Mouse (Mus musculus) left cerebral cortex, adult 18-20 months (tissue): ENCODE data around the gene Serpinb1c. TPM values are rescaled to one million over a fixed set of nuclear protein-coding genes. Genes with fewer than 3 reads are reported as not detected.
"Not testable (repeated sequence)": the region's sequence is repeated elsewhere in the genome, so short reads cannot be mapped to it uniquely, and the experiment has no call there.

Experiments used
- DNase-seq, 2 experiments: peaks; one replicate each; pipeline ENCODE4 v3.0.0; 2021 to 2022; ENCODE audit warnings: low spot score in 2 of 2, mixed read lengths in 1 of 2
- long read RNA-seq, 2 experiments: library from polyadenylated mRNA; stranded (forward); transcript quantifications; one replicate each; pipeline ENCODE4 v2.0.0; 2021
- total RNA-seq, 2 experiments: library from RNA; stranded (reverse); gene quantifications; 2 replicates each; pipeline ENCODE4 v1.2.3; 2021

Gene Serpinb1c
- total RNA-seq = not detected
- long read RNA-seq, experiment 1 = 0 reads
- long read RNA-seq, experiment 2 = 0 reads

- DNase-seq = no peak
Measured at GRCm38 (mm10) chr13:32898111-32898510, at the start of gene Serpinb1c. Serpinb1c (minus strand) TSS chr13:32898211.

- not testable (repeated sequence) for DNase-seq
Measured at GRCm38 (mm10) chr13:32939191-32939590, 41.2 kb upstream of the Serpinb1c start.

- not testable (repeated sequence) for DNase-seq
Measured at GRCm38 (mm10) chr13:32938275-32938674, 40.3 kb upstream of the Serpinb1c start.

- no peak for DNase-seq
Measured at GRCm38 (mm10) chr13:32934706-32935381, 36.8 kb upstream of the Serpinb1c start.

- no peak for DNase-seq
Measured at GRCm38 (mm10) chr13:32929107-32929750, 31.2 kb upstream of the Serpinb1c start.

GRCm38 (mm10) chr13:32927241-32927640 lies 29.2 kb upstream of the Serpinb1c start:
- no peak for DNase-seq

- DNase-seq = no peak
Measured at GRCm38 (mm10) chr13:32926661-32927060, 28.6 kb upstream of the Serpinb1c start.

GRCm38 (mm10) chr13:32924578-32925360 lies 26.8 kb upstream of the Serpinb1c start:
- no peak for DNase-seq

- no peak for DNase-seq
Measured at GRCm38 (mm10) chr13:32922622-32923021, 24.6 kb upstream of the Serpinb1c start.

- DNase-seq = no peak
Measured at GRCm38 (mm10) chr13:32912770-32913380, 14.9 kb upstream of the Serpinb1c start.

- DNase-seq = no peak
Measured at GRCm38 (mm10) chr13:32908182-32908581, 10.2 kb upstream of the Serpinb1c start.

GRCm38 (mm10) chr13:32903211-32903873 lies 5.3 kb upstream of the Serpinb1c start:
- peak; percentile 92 to 97 for DNase-seq

- DNase-seq = peak; percentile 61 to 66
Measured at GRCm38 (mm10) chr13:32902481-32903015, 4.5 kb upstream of the Serpinb1c start.

- peak; percentile 21 to 22 for DNase-seq
Measured at GRCm38 (mm10) chr13:32900639-32901038, 2.6 kb upstream of the Serpinb1c start.

- not testable (repeated sequence) for DNase-seq
Measured at GRCm38 (mm10) chr13:32899114-32899513, 1.1 kb upstream of the Serpinb1c start.

GRCm38 (mm10) chr13:32896931-32897330 lies 1.1 kb downstream of the Serpinb1c start:
- DNase-seq = no peak

GRCm38 (mm10) chr13:32884755-32885154 lies 13.3 kb downstream of the Serpinb1c start:
- DNase-seq = no peak

- DNase-seq = no peak
Measured at GRCm38 (mm10) chr13:32873862-32874261, 24.1 kb downstream of the Serpinb1c start.

GRCm38 (mm10) chr13:32868843-32869242 lies 29.2 kb downstream of the Serpinb1c start:
- no peak for DNase-seq

- DNase-seq = not testable (repeated sequence)
Measured at GRCm38 (mm10) chr13:32868233-32868632, 29.8 kb downstream of the Serpinb1c start.
